Mouse (Mus musculus) erythroblast, adult 5-6 weeks (primary cell): ENCODE measurements at regions not wholly inside any gene's neighbourhood (a gene's known extent, or its start where the extent isn't known, plus 50 kb on each side); places are given as distances from the start of the nearest gene placed in this dataset.

Experiments
- ATAC-seq: replicated peaks from 2 replicates; pipeline ENCODE4 v1.8.0; 2016; ENCODE audit warnings: moderate number of reproducible peaks, mild to moderate bottlenecking, moderate TSS enrichment, inconsistent platforms; ENCODE audit not compliant: poor library complexity, low FRiP score, severe bottlenecking

DNA sequence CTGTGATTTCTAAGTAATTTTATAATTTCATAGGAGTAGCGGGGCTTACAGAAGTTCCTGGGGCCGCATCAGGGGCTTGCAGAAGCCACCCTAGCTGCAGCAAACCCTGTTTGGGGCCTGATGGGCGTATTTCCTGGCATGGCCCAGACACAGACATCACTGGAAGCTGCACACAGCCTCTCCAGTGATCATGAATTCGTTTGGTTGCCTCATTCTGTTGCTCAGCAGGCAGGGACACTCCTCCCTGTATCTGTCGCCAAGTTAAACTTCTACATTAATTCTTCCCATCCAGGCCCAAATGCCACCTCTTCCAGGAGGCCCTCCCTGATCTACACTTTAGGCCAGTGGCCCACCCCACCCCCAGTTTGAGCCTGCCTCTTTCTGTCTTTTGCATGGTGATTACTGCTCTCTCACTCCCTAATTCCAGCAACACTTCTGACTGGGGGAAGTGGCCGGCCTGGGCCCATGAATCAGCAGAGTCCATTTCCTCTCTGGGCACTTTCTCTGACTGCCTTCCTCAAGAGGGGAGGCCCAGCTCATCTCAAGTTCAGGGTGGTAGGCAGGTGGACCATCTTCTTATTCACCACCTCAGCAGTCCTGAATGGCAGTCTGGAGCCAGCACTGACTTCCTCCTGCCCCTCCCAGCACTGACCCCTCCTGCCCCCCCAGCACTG lies 51.0 kb upstream of the Tmem189 start:
- ATAC-seq: no peak
